In genomic region chr10:68164723-68165706, GRCm38 (mm10) we compare ENCODE assay signal across 11 mouse cellular contexts.
DNase-seq lines count a peak whose midpoint lies in the region; ATAC-seq and TF ChIP-seq lines count a peak whose summit lies in the region.
"Had no signal": no experiment of that assay in that cellular context is flagged by ENCODE, and none has a peak within 500 bp of the region (broad histone marks: within the 10 kb centered on the region; RNA-seq: fewer than 3 reads in every experiment).

No protein-coding gene starts in this region.

- no peaks in the 10 kb centered on the region for H3K9me3 ChIP-seq in hindbrain, embryonic 15.5 days
- H3K9me3 ChIP-seq in hindbrain, postnatal 0 days (ENCODE audit: low read length), result no peaks in the 10 kb centered on the region
- H3K9me3 ChIP-seq in lung, postnatal 0 days (ENCODE audit: low read length), result no peaks in the 10 kb centered on the region
- H3K9me3 ChIP-seq: neural tube, embryonic 15.5 days had no signal

- no peak for ATAC-seq in hindbrain, embryonic 15.5 days (ENCODE audit: low FRiP score, low read depth)
- no peak for ATAC-seq in hindbrain, postnatal 0 days
- ATAC-seq in lung, postnatal 0 days, result no peak
- ATAC-seq in megakaryocyte-erythroid progenitor cell, adult 5-6 weeks (replicated peaks; ENCODE audit: low FRiP score, low TSS enrichment, poor library complexity, severe bottlenecking), result peak; percentile 29; the same call in 1 of the 2 replicates
- no peak for ATAC-seq in cerebellum, adult (ENCODE audit: insufficient number of reproducible peaks, low FRiP score, low TSS enrichment)

- H3K27me3 ChIP-seq in hindbrain, embryonic 15.5 days, result no peaks in the 10 kb centered on the region
- no peaks in the 10 kb centered on the region for H3K27me3 ChIP-seq in hindbrain, postnatal 0 days (ENCODE audit: insufficient read depth, low read length)
- no peaks in the 10 kb centered on the region for H3K27me3 ChIP-seq in lung, postnatal 0 days (replicated peaks; ENCODE audit: insufficient read depth, low read length)
- H3K27me3 ChIP-seq: neural tube, embryonic 15.5 days had no signal

- peak overlapping the region; percentile 47; the same call in 1 of the 2 replicates for H3K27ac ChIP-seq in hindbrain, embryonic 15.5 days (replicated peaks)
- H3K27ac ChIP-seq in hindbrain, postnatal 0 days, result no peak overlapping the region
- H3K27ac ChIP-seq in lung, postnatal 0 days (ENCODE audit: low read length), result no peak overlapping the region
- H3K27ac ChIP-seq: neural tube, embryonic 15.5 days had no signal

- TF ChIP-seq EP300 in lung, postnatal 0 days (IDR thresholded peaks at IDR 0.05), result no peak

- H3K4me3 ChIP-seq in hindbrain, embryonic 15.5 days, result no peak overlapping the region
- H3K4me3 ChIP-seq in hindbrain, postnatal 0 days (ENCODE audit: low read length), result no peak overlapping the region
- H3K4me3 ChIP-seq in lung, postnatal 0 days (ENCODE audit: low read depth, low read length), result no peak overlapping the region
- H3K4me3 ChIP-seq: neural tube, embryonic 15.5 days had no signal

- 69% methylated on average over 8 of the region's 8 CpGs for WGBS in hindbrain, embryonic 15.5 days
- WGBS in hindbrain, postnatal 0 days, result 68% methylated on average over 8 of the region's 8 CpGs
- WGBS in lung, postnatal 0 days, result 54% methylated on average over 8 of the region's 8 CpGs

- no peaks in the 10 kb centered on the region for H3K36me3 ChIP-seq in hindbrain, embryonic 15.5 days
- no peaks in the 10 kb centered on the region for H3K36me3 ChIP-seq in hindbrain, postnatal 0 days (ENCODE audit: insufficient read depth, low read length)
- H3K36me3 ChIP-seq in lung, postnatal 0 days (ENCODE audit: insufficient read depth, low read length), result no peaks in the 10 kb centered on the region
- H3K36me3 ChIP-seq: neural tube, embryonic 15.5 days had no signal

- TF ChIP-seq CTCF in hindbrain, postnatal 0 days (IDR thresholded peaks at IDR 0.05; ENCODE audit: low read depth), result no peak
- TF ChIP-seq CTCF in lung, postnatal 0 days (IDR thresholded peaks at IDR 0.05), result no peak

- DNase-seq in cerebellum, adult 9-10 months, result peak; percentile 24
- DNase-seq in cerebellum, postnatal 36 days, result no peak
- DNase-seq in hindbrain, postnatal 0 days (ENCODE audit: low spot score), result no peak
- DNase-seq in lung, postnatal 0 days (ENCODE audit: low spot score), result peak; percentile 39
- DNase-seq in lung, postnatal 4 days, result no peak
- DNase-seq: adrenal gland, postnatal 25 days; cerebellum, postnatal 25 days had no signal

- H3K4me1 ChIP-seq in hindbrain, embryonic 15.5 days (replicated peaks), result peaks cover 24% of the 10 kb centered on the region
- H3K4me1 ChIP-seq in hindbrain, postnatal 0 days (ENCODE audit: insufficient read depth, low read length), result peaks cover 4% of the 10 kb centered on the region; the same call in 1 of the 2 replicates
- peaks cover 14% of the 10 kb centered on the region; the same call in 1 of the 2 replicates for H3K4me1 ChIP-seq in lung, postnatal 0 days (ENCODE audit: insufficient read depth, low read depth, low read length)

- H3K9ac ChIP-seq in hindbrain, embryonic 15.5 days, result no peak overlapping the region
- H3K9ac ChIP-seq in hindbrain, postnatal 0 days (replicated peaks; ENCODE audit: low read length), result no peak overlapping the region
- H3K9ac ChIP-seq in lung, postnatal 0 days (replicated peaks; ENCODE audit: low read depth), result no peak overlapping the region
- H3K9ac ChIP-seq: neural tube, embryonic 15.5 days had no signal

- H3K4me2 ChIP-seq in hindbrain, embryonic 15.5 days, result no peak overlapping the region
- H3K4me2 ChIP-seq in hindbrain, postnatal 0 days (ENCODE audit: low read depth, low read length), result no peak overlapping the region
- H3K4me2 ChIP-seq in lung, postnatal 0 days (replicated peaks; ENCODE audit: low read depth, low read length), result no peak overlapping the region
- H3K4me2 ChIP-seq: neural tube, embryonic 15.5 days had no signal

Comparison
In these comparisons a context has a peak if more than half of its experiments do, and no peak if none do; other contexts are left out.
1. DNase-seq: peak in cerebellum, adult 9-10 months (single experiment) and lung, postnatal 0 days (single experiment); none in cerebellum, postnatal 36 days (0 of 2), hindbrain, postnatal 0 days (single experiment) and lung, postnatal 4 days (0 of 2).